Mouse (Mus musculus): ENCODE data around the gene Tns1.

GRCm38 (mm10) chr1:74035487-74035886 is 88.8 kb downstream of the Tns1 start:
- TF ChIP-seq CTCF (IDR thresholded peaks at IDR 0.05; ENCODE audit: low read depth, low read length) (no peak), EP300 (IDR thresholded peaks at IDR 0.05; ENCODE audit: insufficient read depth, low read depth, low read length) (no peak)

All from ES-Bruce4 (cell line).